Mouse (Mus musculus): ENCODE data around the gene Slc12a3.

DNA sequence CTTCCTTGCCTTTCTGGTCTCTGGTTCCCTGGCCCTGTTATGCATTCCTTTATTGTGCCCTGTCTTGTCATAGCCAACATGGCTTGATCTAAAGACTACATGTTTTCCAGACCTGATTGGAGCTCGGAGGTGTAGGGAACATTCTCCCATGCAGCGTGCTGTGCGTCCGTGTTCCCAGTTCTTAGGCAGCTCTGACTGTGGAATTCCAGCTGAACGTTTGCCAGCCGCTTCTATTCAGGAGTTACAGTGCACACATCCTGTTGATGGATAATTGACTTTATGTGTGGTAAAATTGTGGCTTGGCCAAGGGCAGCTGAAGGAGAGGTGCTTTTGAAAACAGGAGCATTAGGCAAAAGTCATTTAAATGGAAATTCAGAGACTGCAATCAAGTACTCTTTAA is 36.9 kb upstream of the Slc12a3 start:
- TF ChIP-seq POLR2A (IDR thresholded peaks at IDR 0.05; ENCODE audit: insufficient read depth, low read depth, low read length) (no peak), EP300 (IDR thresholded peaks at IDR 0.05; ENCODE audit: insufficient read depth, low read depth, low read length) (no peak), CTCF (IDR thresholded peaks at IDR 0.05) (no peak)
